Mouse (Mus musculus) lung, postnatal 4 days (tissue): Measurements from ENCODE around the gene Il2rb.
A peak's percentile ranks its signal among the peaks of the same experiment; 100 is the strongest.

Experiments used
- DNase-seq, 2 experiments: peaks; one replicate each; pipeline ENCODE4 v3.0.0; 2021

The Il2rb gene

DNA sequence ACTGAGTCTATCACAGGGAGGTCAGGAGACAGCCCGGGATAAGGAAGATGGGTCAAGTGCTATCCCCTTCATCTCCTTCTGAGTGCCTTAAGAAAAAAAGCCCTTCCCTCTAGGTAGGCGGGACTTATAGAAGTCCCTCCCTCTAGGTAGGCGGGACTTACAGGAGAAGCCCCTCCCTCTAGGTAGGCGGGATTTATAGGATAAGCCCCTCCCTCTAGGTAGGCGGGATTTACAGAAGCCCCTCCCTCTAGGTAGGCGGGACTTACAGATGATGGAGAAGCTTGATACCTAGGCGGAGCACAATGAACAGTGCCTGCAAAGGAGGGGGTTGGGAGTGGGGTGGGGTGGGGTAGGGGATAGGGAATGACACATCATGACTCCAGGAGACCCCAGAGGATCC is 15.0 kb downstream of the Il2rb start:
- DNase-seq = no peak

DNA sequence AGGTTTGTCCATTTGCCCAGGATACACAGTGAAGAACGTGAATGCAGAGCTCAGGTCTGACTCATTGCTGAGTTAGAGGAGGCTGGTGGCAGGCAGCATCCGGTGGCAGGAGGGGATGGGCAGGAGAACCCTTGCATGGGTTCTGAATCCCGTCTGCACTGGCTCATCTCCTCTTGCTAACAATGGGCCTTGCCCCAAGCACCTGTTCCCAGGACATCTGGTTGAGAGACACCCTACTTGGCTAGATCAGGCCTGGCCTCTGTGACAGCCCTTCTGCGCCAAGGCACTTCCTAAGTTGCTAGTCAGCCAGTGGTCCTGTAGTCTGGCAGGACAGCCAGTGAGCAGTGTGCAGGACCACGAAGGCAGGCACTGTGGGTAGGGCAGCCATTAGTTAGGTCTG is 15.6 kb downstream of the Il2rb start:
- no peak for DNase-seq

DNA sequence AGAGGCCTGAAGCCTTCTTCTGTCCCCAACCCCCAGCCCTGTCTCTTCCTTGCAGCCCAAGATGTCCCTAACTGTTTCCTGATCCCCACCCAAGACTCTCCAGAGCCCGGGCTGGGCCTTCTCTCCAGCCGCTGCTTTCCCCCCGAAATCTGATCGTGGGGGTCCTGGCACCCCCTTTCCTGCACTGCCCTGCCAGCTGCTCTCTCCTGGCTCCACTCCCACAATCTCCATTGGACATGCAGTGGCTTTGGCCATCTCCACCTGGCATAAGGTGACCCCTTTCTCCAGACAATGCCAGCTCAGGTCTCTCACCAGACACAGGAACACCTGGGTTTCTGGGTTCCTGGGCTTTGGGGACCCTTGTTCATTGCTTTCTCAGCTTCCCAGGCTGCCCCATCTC is 17.0 kb downstream of the Il2rb start:
- no peak for DNase-seq

DNA sequence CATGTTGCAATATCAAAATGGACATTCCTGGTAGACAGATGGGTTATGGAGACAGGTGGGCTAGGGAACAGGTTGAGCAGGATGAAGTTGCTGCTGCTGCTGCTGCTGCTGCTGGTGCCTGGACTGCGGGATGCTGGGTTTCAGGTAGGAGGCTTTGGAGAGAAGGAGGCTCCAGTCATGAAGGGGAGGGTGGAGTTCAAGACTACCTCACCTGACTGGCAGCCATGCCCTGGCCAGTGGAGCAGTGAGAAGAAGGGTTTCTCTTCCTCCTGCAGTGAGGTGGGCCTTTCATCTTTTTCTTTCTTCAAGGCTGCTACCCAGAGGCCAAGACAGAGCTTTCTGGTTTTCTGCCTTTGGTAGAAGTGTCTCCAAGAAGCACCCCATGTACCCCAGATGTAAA is 18.2 kb downstream of the Il2rb start:
- DNase-seq = no peak

DNA sequence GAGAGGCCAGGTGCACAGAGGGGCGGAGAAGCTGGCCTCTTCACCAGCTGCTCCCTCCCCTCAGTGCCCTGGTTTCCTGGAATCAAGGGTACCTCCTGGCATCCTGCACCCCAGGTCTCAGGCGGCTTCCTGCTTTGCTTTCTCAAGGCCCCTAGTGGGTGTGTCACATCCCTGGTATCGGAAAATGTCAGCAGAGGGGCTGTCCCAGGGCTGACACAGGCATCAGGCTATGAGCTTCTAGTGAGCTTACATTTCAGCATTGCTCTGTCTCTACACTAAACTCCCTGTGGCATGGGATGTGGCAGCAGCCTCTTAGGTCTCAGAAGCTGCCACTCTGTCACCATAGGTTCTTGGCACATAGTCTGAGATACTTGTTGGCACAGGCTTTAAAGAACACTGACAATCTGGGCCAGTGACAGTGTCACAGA is 19.5 kb downstream of the Il2rb start:
- no peak for DNase-seq

DNA sequence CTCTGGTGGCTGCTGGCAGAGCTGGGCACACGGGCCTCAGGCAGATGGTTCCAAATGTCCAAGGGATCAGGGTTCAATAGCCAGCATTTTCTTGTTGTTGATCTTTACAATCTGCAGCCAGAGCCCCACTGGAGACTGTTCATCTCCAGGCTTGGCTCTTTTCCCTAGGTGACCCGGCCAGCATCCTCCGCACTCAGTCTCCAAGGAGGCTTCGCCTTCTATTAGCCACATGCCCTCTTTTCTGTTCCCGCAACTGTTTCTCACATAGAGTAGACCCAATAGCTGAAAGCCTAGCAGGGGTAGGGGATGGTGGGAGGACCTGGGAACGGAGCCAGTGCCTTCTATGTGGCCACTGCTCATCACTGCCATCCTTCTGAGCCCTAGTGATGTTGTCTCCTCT is 21.6 kb downstream of the Il2rb start:
- DNase-seq = no peak

DNA sequence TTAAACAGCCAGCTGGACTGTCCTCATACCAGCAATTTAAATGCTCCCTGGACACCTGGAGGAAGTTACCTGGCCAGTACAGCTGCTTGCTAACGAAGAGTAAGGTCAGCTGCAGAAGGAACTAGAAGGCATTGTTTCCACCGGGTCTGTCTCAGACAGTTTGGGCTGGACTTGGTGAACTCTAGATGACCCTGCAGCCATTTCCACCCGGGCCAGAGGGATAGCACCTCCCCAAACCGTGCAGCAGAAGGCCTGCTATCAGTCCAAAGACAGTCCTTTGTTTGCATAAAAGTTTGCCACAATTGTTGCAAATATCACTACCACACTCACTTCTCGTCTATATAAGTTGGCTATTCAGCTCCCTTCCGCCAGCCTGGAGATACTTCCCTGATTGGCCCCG is 23.2 kb downstream of the Il2rb start:
- DNase-seq = no peak

DNA sequence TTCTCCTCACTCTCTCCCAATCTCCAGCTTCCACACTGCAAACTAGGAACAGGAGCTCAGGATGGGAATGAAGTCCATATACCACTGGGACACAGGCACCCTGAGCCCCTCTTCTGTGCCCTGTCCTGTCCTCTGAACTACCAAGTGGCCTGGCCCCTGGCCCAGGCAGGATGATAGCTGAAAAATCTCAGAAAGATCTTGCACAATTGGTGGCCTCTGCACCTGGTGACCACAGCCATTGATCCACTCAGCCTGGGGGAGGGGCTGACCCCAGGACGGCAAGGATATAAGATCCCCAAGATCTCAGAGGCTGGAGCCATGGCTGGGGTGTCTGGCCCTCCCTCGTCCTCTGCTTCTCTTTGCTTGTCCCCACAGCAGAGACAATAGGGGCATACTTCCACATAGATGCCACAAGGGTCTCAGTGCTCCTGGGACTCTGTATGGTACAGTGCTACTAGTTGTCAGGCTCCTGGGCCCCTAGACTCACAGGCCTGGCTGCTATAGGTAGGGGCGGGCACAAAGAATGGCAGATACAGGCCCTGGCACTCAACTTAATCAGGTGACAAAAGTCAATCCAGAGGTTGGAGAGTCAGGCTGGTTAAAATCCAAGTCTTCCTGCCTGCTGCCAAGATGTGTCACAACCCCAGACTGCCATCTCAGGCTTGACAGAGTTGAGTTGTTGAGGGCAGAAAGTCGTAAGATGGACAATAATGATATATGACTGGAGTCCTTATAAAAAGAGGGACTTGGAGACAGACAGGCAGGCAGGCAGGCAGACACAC is 24.4 kb downstream of the Il2rb start:
- no peak for DNase-seq

DNA sequence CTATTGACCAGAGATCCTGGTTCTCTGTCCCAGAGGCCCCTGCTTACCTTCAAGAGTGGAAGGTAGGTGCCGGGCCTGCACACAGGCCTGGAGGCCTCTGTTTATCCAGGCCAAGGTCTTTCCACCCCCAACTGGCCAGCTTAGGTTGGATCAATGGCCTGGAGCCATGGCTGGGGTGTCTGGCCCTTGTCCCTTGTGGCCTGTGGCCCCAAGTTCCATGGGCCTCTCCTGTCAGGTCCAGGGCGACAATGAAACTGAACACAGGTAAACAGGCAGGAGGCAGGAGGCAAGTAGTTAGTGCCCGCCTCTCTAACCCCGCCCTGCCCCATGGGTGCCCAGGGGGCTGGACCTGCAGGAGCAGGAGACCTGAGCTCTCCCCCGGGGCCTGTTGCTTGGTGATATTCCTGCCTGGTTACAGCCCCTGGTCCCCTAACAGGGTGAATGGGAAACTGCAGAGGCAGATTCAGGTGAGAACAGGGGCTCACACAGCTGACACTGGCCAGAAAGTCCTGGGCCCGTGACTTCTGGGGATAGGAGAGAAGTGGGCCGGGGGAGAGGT is 26.6 kb downstream of the Il2rb start, which contains the start of gene Tmprss6:
Tmprss6 (minus strand) TSS at position 256 of the 559 bp plus-strand sequence.
- no peak for DNase-seq

DNA sequence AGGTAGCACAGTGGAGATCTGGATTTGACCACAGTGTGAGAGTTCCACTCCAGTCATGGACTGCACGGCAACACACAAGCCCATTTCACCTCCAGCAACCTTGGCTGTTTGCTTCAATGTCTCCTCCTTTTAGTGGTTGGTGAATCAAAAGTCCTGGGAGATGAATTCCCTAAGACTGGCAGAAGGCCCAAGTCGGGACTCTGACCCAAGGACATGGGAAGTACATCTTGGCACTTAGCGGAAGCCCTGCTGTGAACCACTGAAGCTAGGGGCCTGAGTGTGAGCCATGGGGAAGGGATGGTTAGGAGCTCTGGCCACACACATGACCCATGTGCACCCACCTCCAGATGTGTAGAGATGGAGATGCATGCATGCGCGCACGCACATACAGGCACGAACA is 27.5 kb downstream of the Il2rb start:
- DNase-seq = no peak

DNA sequence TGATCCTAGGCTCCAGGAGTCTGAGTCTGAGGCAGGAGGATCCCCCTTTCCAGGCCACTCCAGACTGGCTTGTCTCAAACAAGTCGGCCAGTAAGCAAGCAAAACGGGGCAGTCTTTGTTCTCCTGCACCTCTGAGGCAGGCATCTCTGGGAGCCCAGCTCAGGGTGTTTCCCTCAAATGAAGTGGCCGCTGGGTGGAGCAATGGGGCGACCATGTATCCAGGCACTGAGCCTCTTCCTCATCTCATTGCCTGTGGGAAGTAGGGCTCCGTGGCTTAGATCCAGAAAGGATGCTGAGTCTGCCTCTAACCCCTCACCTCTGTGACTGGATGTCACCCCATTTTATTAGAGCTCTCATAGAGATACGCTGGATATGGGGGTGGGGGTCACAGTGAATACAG is 28.3 kb downstream of the Il2rb start:
- no peak for DNase-seq

DNA sequence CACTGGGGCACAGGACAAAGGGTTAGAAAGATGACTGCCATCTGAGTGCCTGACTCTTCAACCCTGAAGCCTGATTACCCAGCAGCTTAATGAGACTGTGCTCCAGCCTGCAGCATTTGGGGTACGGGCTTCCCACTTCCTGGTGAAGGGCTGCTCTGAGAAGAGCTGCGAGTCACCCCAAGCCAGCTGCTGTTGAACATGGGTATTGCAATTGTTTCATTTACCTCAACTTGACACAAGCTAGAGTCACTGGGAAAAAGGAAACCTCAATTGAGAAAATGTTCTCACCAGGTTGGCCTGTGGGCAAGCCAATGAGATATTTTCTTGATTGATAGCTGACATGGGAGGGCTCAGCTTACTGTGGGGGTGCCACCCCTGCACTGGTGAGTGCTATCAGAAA is 32.1 kb downstream of the Il2rb start:
- no peak for DNase-seq

DNA sequence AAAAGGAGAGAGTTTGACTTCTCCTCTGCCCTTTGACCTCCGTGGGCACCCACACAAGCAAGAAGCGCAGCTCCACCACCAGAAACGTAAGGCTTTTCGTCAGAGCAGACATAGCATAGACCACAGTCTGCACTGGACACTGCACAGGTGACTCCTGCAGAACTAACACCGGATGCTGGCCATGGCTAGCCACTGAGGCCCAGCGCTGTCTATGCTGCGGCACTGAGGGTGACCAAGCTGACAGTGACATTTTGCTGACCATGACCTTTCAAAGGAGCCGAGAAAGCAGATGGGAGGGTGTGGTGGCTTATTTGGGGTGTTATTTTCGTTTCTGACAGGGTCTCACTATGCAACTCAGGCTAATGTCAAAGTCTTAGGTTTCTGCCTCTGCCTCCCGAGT is 37.9 kb downstream of the Il2rb start:
- no peak for DNase-seq

DNA sequence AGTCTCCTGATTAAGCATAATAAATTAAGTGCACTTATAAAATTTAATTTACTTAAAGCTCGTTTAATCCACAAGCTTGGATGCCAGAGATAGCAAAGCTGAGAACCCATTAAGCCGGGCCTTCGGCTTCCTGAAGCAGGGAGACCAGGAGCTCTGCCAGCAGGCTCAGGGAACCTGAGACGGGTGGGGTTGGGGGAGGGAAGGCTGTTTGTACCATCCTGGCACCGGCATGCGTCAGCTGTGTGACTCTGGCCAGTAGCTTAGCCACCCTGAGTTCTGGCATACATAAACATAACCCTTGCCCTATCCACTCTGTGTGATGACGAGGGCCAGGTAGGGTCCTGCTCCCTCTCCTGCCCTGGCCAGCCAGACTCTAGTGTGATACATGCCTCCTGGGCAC is 39.0 kb downstream of the Il2rb start:
- no peak for DNase-seq

DNA sequence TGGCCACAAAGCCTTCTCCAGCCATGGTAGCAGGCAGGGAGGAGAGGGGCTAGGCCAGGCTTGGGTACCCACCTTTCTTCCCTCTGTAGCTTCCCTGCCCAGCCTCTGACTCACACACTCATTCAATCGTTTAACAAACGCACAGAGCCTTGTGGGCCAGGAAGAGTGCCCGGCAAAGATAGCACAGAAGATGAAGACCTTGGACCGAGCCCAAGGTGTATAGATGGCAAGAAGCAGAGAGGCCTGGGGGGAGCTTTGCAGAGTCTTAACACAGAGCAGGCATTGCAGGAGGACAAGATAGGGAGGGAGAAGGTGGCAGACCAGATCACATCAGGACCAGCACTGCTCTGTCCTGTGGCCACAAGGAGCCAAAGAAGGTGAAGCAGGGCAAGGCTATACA is 39.9 kb downstream of the Il2rb start:
- no peak for DNase-seq

DNA sequence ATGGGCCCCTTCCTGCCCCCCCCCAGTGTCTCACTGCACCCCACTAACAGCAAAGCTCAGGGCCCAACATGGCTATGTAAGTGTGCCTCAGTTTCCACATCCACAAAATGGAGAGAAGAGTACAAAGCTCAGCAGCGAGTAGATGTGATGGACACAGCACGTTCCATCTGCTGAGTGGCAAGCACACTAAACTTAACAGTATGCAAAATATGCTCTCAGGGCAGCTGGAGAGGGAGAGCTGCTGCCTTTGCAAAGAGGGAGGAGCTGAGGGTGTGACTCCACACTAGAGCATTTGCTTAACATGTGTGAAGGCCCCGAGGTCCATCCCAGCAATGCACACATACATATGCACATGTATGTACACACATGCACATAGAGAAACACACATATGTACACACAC is 42.1 kb downstream of the Il2rb start:
- DNase-seq = no peak

DNA sequence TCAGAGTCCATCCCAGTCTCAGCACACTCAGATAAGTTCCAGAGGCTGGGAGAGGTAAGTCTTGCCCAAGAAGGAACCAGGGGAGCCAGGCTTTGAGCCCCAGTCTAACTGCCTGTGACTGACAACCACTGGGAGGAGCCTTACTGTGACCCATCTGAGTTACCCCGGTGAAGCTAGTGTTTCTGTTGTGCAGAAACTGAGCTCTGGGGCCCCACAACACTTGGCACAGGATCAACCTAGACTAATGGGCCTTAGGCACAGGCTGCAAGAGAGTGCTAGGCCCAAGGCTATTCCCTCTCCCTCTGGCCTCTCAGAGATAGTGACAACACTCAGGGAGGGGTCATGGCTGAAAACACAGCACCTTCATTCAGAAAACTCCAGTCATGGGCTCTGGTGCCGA is 43.9 kb downstream of the Il2rb start:
- DNase-seq = no peak

DNA sequence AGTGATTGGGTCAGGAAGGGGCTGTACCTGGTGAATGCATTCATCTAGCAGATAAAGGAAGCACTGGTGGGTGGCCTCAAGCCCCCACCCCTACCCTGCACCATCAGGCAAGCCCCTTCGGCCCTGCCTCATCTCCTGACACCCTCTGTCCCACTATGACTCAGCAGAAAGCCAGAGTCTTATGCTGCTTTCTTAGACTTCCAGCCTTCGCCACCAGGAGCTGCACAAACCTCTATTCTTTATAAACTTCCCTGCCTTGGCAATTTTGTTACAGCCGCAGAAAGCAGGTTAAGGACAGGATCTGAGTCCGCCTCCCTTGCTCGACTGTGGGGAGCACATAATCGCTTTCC is 44.7 kb downstream of the Il2rb start:
- DNase-seq = no peak

DNA sequence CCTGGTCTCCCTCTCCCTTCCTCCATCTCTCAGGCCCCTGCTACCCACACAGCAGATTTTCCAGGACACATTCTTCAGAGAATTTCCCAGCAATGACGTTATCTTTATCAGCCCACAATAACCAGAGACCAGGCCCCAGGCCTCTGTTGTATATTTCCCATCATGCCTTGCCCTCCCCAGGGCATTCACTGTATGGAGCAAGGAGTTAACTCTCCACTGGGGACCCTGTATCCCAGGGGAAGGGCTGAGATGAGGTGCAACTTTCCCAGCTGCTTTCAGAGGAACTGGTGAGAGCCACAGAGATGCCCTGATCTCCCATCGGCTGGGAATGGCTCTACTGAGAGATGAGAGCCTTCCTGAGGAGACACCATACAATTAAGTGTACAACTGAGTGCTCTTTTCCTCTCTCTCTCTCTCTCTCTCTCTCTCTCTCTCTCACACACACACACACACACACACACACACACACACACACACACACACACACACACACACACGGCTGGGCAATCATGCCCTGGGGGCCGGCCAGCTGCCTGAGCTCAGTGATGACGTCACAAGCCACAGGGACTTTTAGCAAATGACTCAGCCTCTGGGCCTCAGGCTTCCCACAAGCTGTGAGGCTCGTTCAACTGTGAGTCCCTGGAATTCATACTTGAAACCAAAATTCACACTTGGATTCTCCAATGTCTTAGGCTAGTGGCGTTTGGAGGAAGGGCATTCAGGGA is 45.2 kb downstream of the Il2rb start:
- DNase-seq = peak; percentile 62 to 66

DNA sequence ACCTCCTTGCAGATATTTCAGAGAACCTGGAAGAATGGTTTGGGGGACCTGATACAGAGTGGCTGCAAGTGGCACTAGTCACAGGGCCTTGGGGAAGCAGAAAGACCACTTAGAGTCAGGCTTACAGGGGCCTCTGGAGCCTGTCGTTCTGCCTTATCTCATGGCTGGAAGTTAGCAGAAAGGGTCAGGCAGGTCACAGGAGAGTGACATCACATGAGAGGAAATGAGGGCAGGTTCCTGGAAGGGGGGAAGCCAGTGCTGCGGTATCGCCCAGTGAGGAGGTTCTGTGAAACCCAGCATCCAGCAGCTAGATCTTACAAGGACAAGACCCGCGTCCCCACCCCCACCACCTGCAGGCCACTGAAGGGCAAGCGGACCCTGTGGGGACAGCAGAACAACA is 45.9 kb downstream of the Il2rb start:
- DNase-seq = peak in 1 of 2 experiments; percentile 27

DNA sequence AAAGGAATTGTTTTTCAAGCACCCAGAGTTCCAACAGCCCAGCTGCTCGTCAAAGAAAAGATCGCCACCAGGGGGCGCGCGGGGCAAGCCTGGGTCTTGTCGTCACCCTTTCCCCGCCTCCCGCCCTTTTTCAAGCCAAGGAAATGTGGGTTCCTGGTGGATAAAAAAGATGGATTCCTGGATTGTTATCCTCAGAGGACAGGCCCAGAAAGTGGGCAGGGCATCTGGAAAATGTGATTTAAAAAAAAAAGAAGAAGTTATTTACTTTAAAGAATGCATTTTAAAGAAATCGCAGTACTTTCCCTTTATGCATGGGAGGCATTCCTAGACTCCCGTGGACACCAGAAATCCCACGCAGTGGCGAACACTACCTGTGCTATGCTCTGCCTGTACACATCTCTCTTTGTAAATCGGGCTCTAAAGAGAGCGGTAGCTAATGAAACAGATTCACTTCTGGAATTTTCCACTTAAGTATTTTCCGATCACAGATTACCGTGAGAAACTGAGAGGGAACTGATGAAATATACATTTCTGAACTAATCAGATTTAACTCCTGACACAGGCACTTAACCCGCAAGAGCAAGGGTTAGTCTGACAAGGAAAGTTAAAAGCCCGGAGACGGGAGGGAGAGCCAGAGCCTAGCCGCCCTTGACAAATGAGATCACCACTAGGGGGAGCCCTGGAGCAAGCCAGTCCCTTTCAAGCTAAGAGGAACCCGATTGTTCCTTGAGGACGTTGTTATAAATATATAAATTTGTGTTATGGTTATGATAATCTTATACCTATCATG is 47.1 kb downstream of the Il2rb start:
- peak; percentile 93 to 96 for DNase-seq

DNA sequence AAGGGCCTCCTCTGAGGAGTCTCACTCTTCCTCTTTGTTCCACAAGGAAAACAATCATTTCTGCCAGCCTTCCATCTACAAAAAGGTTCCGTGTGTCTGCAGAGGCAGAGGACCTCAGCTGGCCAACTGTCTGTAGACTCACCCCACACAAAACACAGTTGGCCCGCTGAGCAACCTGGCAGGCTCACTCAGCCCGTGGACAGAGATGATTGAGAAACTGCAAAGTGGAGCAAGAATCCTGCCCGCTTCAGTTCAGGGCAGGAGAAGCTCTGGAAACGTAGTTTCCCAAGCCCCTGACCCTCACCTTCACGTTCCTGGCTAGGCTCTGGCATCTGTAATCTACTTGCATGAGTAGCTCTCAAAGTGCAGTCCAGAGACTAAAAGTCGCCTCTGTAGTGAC is 48.0 kb downstream of the Il2rb start:
- no peak for DNase-seq

DNA sequence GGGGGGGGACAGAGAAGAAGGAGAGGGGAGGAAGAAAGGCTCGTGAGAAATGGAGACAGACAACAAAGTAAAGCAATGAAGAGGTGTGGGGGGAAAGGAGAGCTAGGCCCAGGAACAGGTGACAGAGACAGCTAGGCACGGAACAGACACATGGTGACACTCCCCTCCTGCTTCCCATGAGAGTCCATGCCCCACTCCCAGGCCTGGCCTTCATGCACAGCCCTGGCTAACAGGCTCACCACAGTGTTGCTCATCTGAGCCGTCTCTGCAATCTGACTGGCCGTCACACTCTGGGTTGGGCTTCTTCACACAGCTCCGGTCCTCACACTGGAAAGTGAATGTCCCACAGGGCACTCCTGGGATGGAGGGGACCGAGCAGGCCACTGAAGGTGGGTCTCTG is 51.2 kb downstream of the Il2rb start:
- DNase-seq = no peak

DNA sequence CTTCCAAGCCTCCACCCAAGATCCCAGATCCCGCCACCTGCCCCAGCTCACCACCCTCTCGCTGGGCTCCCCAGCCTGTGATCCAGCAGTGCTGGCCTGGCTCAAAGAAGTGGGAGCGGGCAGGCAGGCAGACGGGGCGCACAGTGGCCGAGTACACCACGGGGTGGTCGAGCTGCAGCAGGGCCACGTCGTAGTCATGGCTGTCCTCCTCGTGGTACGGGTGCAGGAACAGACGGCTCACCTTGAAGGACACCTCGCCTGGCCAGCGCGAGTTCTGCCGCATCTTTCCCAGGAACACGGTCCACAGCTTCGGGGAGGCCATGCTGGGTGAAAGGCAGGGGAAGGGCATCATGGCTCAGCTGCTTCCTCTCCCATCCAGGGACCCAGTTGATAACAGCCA is 52.8 kb downstream of the Il2rb start:
- DNase-seq = no peak
